Mouse (Mus musculus): ENCODE data around the gene Plpp3.

Gene Plpp3

GRCm38 (mm10) chr4:105158651-105159530, 1.7 kb downstream of the Plpp3 start:
- DNase-seq (ENCODE audit: low spot score) = peak; percentile 64

- no peak for DNase-seq (ENCODE audit: low spot score)
Observed at GRCm38 (mm10) chr4:105159531-105159870, 2.4 kb downstream of the Plpp3 start.

GRCm38 (mm10) chr4:105160470-105160869, 3.3 kb downstream of the Plpp3 start:
- no peak for DNase-seq (ENCODE audit: low spot score)

- DNase-seq (ENCODE audit: low spot score) = no peak
Observed at GRCm38 (mm10) chr4:105162014-105162413, 4.9 kb downstream of the Plpp3 start.

GRCm38 (mm10) chr4:105162676-105163075, 5.5 kb downstream of the Plpp3 start:
- no peak for DNase-seq (ENCODE audit: low spot score)

- no peak for DNase-seq (ENCODE audit: low spot score)
Observed at GRCm38 (mm10) chr4:105163981-105164411, 6.8 kb downstream of the Plpp3 start.

- DNase-seq (ENCODE audit: low spot score) = no peak
Observed at GRCm38 (mm10) chr4:105164952-105165351, 7.8 kb downstream of the Plpp3 start.

- no peak for DNase-seq (ENCODE audit: low spot score)
Observed at GRCm38 (mm10) chr4:105169093-105169571, 12.0 kb downstream of the Plpp3 start.

- no peak for DNase-seq (ENCODE audit: low spot score)
Observed at GRCm38 (mm10) chr4:105169826-105170810, 13.0 kb downstream of the Plpp3 start.

GRCm38 (mm10) chr4:105170811-105171401, 13.8 kb downstream of the Plpp3 start:
- no peak for DNase-seq (ENCODE audit: low spot score)

GRCm38 (mm10) chr4:105171432-105171831, 14.3 kb downstream of the Plpp3 start:
- DNase-seq (ENCODE audit: low spot score) = no peak

GRCm38 (mm10) chr4:105174778-105175177, 17.6 kb downstream of the Plpp3 start:
- no peak for DNase-seq (ENCODE audit: low spot score)

- peak; percentile 39 for DNase-seq (ENCODE audit: low spot score)
Observed at GRCm38 (mm10) chr4:105175255-105176035, 18.3 kb downstream of the Plpp3 start.

- no peak for DNase-seq (ENCODE audit: low spot score)
Observed at GRCm38 (mm10) chr4:105181014-105181658, 24.0 kb downstream of the Plpp3 start.

GRCm38 (mm10) chr4:105181659-105182167, 24.6 kb downstream of the Plpp3 start:
- DNase-seq (ENCODE audit: low spot score) = no peak

GRCm38 (mm10) chr4:105182249-105182648, 25.1 kb downstream of the Plpp3 start:
- no peak for DNase-seq (ENCODE audit: low spot score)

- no peak for DNase-seq (ENCODE audit: low spot score)
Observed at GRCm38 (mm10) chr4:105184490-105184889, 27.3 kb downstream of the Plpp3 start.

GRCm38 (mm10) chr4:105184924-105185323, 27.8 kb downstream of the Plpp3 start:
- DNase-seq (ENCODE audit: low spot score) = no peak

- no peak for DNase-seq (ENCODE audit: low spot score)
Observed at GRCm38 (mm10) chr4:105186654-105187053, 29.5 kb downstream of the Plpp3 start.

GRCm38 (mm10) chr4:105187873-105188272, 30.7 kb downstream of the Plpp3 start:
- no peak for DNase-seq (ENCODE audit: low spot score)

GRCm38 (mm10) chr4:105188801-105189200, 31.7 kb downstream of the Plpp3 start:
- DNase-seq (ENCODE audit: low spot score) = no peak

Measured in adipocyte (in vitro differentiated cells).